Mouse (Mus musculus) brain, embryonic 18.5 days (tissue): ENCODE measurements around the gene Gmip.

ENCODE experiments used
- DNase-seq: peaks from one replicate; pipeline ENCODE4 v3.0.0-alpha.2; 2012; ENCODE audit warnings: low read depth, low spot score

Gene Gmip

DNA sequence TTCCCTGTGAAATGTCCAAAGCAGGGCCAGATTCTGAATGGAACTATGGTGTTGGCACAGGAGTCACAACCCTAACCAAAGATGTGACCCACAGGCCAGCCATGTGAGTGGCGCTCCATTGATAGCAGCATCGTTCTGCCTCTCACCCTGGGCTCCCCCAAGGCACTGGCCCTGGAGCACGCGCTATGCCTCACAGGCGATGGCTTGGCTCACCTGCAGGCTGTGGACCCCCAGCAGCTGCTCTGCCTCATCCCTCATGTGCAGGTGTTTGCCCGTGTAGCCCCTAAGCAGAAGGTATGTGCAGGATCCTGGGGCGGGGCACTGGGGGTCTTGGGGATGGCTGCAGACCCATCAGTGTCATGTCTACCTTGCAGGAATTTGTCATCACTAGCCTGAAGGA, 5.1 kb upstream of the Gmip start:
- no peak for DNase-seq

DNA sequence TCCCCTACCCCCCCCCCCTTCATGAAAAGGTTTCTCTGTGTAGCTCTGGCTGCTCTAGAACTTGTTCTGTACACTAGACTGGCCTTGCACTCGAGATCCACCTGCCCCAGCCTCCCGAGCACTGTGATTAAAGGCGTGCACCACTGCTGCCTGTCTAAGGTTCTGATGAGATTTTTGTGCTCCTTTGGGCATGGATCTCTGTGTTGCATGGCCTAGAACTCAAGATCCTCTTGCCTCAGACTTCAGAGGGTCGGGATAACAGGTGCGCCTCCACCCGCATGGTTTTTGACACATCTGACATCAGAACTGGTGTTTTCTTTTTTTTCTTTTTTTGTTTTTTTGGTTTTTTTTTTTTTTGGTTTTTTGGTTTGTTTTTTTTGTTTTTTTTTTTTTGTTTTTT, 3.9 kb upstream of the Gmip start:
- DNase-seq: no peak

GRCm38 (mm10) chr8:69805086-69805485, 3.4 kb upstream of the Gmip start:
- no peak for DNase-seq

DNA sequence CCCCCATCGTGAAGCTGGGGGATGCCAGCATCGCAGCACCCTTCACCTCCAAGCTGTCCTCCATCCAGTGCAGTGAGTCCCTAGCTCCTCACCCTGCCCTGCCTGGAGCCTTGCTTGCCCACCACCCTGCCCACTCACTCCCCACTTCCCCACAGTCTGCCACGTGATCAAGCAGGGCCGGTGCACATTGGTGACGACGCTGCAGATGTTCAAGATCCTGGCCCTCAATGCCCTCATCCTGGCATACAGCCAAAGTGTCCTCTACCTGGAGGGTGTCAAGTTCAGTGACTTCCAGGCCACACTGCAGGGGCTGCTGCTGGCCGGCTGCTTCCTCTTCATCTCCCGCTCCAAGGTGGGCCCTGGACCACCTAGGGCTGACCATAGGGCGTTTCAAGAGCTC, 3.0 kb upstream of the Gmip start:
- DNase-seq: no peak

GRCm38 (mm10) chr8:69807236-69807635, 1.2 kb upstream of the Gmip start:
- no peak for DNase-seq

- DNase-seq: no peak
These were observed 455 bp downstream of the Gmip start for GRCm38 (mm10) chr8:69808864-69809403.

DNA sequence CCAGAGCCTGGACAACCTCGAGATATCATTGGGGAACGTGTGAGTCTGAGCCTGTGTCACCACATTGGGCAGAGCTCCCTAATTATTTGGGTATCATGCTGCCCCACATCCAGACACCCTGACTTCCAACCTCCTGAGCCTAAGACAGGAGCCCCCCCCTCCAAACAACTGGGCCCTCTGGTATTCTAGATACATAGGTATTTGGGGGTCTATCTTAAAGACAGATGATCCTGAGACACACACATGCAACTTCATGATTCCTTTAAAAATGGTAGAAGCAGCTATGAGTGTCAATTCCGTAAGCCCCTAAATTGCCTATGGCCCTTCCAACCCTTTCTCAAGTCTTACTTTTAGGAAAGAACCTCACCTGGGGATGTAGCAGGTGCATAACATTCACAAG, 1.3 kb downstream of the Gmip start:
- DNase-seq: no peak

DNA sequence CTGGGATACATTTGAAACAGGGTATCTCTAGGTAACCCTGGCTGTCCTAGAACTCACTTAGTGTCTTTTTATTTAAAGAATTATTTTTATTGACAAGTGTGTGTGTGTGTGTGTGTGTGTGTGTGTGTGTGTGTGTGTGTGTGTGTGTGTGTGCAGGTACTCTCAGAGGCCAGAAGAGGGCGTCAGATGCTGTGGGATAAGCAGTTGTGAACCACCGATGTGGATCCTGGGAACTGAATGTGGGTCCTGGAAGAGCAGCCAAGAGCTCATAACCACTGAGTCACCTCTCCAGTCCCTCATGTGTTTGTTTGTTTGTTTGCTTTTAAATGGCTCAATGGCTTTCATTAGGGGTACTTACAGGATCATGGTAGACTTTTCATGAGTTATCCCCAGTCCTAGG, 6.4 kb downstream of the Gmip start:
- DNase-seq: no peak

GRCm38 (mm10) chr8:69815396-69815795, 6.9 kb downstream of the Gmip start:
- no peak for DNase-seq

DNA sequence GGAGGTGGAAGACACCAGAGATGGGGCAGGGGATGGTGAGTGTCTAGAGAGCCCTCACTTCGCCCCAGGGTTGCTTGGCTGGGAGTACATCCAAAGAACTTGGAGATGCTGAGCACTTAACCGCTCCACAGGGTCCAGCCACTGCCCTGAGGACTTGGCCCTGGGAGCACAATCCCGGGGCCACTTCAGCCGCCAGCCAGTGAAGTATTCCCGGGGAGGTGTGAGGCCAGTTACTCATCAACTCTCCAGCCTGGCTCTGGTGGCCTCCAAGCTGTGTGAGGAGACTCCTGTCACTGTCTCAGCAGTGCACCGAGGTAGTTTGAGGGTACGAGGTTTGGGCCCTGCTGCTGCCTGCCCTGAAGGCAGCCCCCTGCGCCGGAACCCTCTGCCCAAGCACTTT, 12.0 kb downstream of the Gmip start:
- DNase-seq: no peak

DNA sequence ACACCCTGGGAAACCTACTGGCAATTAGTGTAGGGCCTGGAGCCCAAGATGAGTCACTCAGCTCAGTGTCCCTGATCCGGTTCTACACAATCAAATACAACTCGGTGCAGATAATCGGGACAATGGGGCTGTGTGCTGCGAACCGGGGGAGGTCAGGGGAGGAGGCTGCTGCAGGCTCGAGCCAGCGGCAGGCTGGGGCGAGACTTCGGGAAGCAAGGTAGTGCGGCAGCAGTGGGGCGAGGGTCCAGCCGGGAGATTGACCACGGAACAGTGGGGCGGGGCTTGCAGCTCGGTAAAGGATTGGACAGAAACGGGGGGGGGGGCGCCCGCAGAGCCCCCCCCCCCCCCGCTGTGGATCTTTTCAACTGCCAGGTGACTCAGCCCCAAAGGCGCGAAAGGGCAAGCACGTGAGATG, 13.5 kb downstream of the Gmip start:
- DNase-seq: no peak

DNA sequence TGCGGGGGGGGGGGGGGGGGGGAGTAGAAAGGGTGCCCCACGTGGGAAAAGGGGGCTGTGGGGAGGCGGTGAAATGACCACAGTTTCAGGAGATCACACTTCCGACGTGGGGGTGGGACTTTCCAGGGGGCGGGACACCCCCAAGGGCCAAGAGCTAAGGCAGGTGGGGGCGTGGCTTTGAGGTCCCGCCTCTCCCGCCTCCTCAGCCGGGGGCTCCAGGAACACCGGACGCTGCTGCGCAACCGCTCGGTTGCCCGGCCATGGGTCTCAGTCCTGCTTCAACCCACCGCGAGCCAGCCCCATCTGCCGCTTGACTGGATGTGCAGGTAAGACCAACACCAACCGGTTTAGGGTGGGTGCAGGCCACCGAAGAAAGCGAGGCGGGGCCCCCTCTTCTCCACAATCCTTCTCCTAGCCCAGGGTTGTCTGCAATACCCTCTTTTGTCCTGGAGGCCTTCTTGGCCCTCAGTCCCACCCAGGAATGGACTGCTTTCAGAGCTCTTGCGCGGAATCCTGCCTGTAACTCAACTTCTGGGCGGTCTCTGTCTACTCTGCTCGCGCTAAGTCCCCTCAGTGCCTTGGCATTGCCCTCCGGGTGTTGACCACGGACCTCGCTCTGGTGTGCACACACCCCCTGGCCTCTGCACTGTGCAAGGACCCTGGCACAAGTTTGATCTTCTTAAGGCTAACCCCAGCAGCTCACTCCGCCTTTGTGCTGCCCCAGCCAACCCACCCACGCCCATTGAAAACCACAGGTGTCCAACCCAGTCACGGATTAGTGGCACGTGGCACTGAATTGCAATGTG, 14.1 kb downstream of the Gmip start, which contains the start of gene Lpar2:
Gene Lpar2 (plus strand): TSS at position 44 of the 806 bp plus-strand sequence.
- no peak for DNase-seq

DNA sequence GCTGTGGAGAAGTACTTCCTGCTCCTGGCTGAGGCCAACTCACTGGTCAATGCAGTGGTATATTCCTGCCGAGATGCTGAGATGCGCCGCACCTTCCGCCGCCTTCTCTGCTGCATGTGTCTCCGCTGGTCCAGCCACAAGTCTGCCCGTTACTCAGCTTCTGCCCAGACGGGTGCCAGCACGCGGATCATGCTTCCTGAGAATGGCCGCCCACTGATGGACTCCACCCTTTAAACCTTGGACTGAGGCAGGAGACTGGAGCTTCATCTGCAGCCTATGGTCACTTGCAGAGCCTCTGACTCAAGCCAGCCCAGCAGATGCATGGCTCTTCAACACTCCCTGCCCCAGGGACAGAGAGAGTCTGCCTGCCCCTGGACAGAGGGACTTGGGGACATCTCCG, 17.9 kb downstream of the Gmip start:
- DNase-seq: no peak

- peak; percentile 97 for DNase-seq
These were observed 23.9 kb downstream of the Gmip start, which contains the start of gene Pbx4 for GRCm38 (mm10) chr8:69832298-69832853. Gene Pbx4 (plus strand): TSS chr8:69832491.

DNA sequence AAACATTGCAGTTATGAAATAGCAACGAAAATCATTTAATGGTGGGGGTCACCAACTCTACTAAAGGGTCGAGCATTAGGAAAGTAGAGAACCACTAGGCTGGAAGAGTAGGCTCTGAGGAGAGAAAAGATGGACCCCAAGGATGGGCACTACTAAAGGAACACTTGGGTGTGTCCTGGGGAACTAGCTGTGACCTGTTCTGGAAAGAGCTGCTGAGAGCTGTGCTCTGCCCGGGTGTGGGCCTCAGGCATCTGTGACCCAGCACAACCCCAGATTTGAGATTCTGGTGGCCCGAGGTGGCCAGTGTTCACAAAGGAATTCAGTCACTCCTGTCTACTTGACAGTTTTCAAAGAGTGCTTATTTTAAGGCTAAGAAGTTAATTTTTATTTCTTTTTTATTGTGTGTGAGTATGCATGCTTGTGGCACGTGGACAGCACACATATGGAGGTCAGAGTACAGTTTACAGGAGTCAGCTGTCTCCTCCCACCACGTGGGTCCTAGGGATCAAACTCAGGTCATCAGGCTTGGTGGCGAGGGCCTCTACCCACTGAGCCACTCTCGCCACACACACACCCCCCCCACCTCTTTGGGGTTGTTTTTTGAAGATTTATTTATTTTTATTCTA, 28.7 kb downstream of the Gmip start:
- no peak for DNase-seq

DNA sequence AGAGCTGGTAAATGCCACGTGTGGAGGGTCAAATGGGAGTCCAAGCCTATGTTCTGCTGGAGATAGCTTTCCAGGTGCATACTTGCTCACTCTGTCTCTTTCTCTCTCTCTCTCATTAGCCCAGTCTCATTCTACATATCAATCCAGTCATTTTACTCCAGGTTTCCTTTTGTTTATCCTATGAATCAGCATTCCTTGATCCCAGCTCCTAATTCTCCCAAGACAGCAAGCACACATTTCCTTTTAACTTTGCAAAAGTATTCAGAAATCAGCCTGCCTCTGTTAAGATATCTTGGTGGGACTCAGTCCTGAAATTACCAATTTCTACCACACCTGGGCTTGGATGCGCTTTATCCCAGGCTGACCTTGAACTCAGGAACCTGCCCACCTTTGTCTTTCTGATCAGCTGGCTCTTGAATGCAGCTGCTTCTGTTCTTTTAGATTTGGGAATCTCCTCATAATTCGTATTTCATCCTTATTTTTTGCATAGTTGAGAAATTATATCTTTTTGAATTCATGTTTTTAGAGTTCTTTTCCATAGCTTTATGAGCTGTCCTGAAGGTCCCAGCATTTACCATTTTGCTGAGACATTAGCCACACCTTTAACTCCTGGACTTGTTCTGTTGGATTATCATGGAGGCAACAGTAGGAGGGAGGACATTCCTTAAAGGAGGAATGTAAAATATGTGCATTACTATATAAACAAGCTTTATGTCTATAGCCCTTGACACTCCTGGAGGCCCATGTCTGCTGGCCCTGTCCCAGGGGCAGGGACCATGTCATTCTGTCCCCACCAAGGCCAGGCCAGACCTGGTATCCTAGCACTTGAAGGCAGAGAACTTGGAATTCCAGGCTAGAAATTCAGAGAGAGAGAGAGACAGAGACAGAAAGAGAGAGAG, 38.9 kb downstream of the Gmip start:
- no peak for DNase-seq

GRCm38 (mm10) chr8:69848951-69849350, 40.5 kb downstream of the Gmip start:
- DNase-seq: no peak

GRCm38 (mm10) chr8:69849899-69850298, 41.4 kb downstream of the Gmip start:
- no peak for DNase-seq

DNA sequence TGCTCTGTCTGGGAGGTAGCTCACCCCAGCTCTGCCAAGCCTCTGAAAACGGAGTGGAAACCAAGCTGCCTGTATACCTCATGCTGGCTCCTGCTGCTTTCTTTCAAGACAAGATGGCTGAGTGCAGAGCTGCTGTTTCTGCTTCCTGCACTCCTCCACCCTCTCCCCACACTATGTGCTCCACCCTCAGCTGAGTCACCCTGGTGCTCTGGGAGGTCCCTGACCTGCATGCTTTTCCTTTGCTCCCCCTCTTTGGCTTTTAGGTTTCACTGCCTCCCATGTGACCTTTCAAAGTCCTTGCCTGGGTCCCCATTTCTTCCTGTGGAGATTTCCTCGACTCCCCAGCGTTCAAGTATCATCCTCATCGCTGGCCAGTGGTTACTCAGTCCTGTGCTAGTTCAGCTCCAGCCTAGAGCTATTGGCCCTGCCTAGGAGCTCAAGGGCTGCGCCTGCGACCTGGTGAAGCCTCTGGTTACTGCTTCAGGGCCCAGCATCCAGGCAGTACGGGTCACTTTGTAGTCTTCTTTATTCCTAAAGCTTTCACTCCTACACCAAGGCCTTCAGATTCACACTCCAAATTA, 42.5 kb downstream of the Gmip start:
- DNase-seq: no peak

- no peak for DNase-seq
These were observed 45.4 kb downstream of the Gmip start for GRCm38 (mm10) chr8:69853869-69854268.

- no peak for DNase-seq
These were observed 52.3 kb downstream of the Gmip start for GRCm38 (mm10) chr8:69860807-69861206.
